Mouse (Mus musculus) neural tube, embryonic 11.5 days (tissue): ENCODE measurements around the gene Kif3b. TPM values are rescaled to one million over a fixed set of nuclear protein-coding genes. Genes with fewer than 3 reads are reported as not detected.

Experiments
- ATAC-seq: fragments of 200-750 bp; cut with Nextera tagmentation; 2 replicates; pipeline ENCODE4 v1.8.0; 2017; ENCODE audit warnings: moderate number of reproducible peaks, mild to moderate bottlenecking, moderate TSS enrichment, moderate library complexity; ENCODE audit not compliant: insufficient read depth, low FRiP score, low TSS enrichment
- DNase-seq: peaks from one replicate; pipeline ENCODE4 v3.0.0-alpha.2; 2015; ENCODE audit warnings: low spot score
- H3K27ac ChIP-seq: fragments of 300-500 bp; sonication (generic); 2 replicates; pipeline ENCODE4 v1.5.1; 2014; ENCODE audit warnings: low read depth, mild to moderate bottlenecking, low read length
- H3K27me3 ChIP-seq: fragments of 300-500 bp; sonication (generic); 2 replicates; pipeline ENCODE4 v1.6.1; 2014; ENCODE audit warnings: mild to moderate bottlenecking, low read length, mixed read lengths; ENCODE audit not compliant: control insufficient read depth, insufficient read depth
- H3K36me3 ChIP-seq: fragments of 300-500 bp; sonication (generic); 2 replicates; pipeline ENCODE4 v1.6.1; 2014; ENCODE audit warnings: mild to moderate bottlenecking, low read length, moderate library complexity, mixed read lengths; ENCODE audit not compliant: control insufficient read depth, insufficient read depth
- H3K4me1 ChIP-seq: fragments of 300-500 bp; sonication (generic); 2 replicates; pipeline ENCODE4 v1.6.1; 2014; ENCODE audit warnings: low read length, mixed read lengths; ENCODE audit not compliant: control insufficient read depth, insufficient read depth
- H3K4me2 ChIP-seq: fragments of 300-500 bp; sonication (generic); 2 replicates; pipeline ENCODE4 v1.6.1; 2014; ENCODE audit warnings: low read depth, mild to moderate bottlenecking, moderate library complexity
- H3K4me3 ChIP-seq: fragments of 300-500 bp; sonication (generic); 2 replicates; pipeline ENCODE4 v1.5.1; 2014; ENCODE audit warnings: low read depth, low read length
- H3K9ac ChIP-seq: fragments of 300-500 bp; sonication (generic); 2 replicates; pipeline ENCODE4 v1.6.1; 2014; ENCODE audit warnings: mild to moderate bottlenecking, low read length
- H3K9me3 ChIP-seq: fragments of 300-500 bp; sonication (generic); 2 replicates; pipeline ENCODE4 v1.6.1; 2016; ENCODE audit warnings: low read length; ENCODE audit not compliant: control insufficient read depth
- WGBS: fragments of 180-500 bp; shearing (Covaris S2); extraction: QIAGEN DNeasy Blood & Tissue Kit; methylation state at CpG from one replicate; pipeline ENCODE4 v1.1.7; 2014; 5-methylcytosine and 5-hydroxymethylcytosine counted together
- polyA plus RNA-seq: library from polyadenylated mRNA; unstranded; fragments of >200 nt; fragmentation: Nextera tagmentation; extraction: Ambion mirVana; gene quantifications from 2 replicates; pipeline ENCODE4 v1.2.1, GENCODE M21; 2014

Gene Kif3b
- polyA plus RNA-seq, 1 experiment from 2014 or later: 8.6 TPM

- H3K9me3 ChIP-seq: no peaks in the 10 kb centered on the region
- H3K4me1 ChIP-seq: no peaks in the 10 kb centered on the region
- H3K27ac ChIP-seq: no peak overlapping the region
- 65% methylated on average over 8 of the region's 8 CpGs for WGBS
- DNase-seq (no peak), ATAC-seq (no peak)
- H3K4me3 ChIP-seq: no peak overlapping the region
- no peaks in the 10 kb centered on the region for H3K27me3 ChIP-seq
- no peaks in the 10 kb centered on the region; the same call in 1 of the 2 replicates for H3K36me3 ChIP-seq
- no peak overlapping the region for H3K9ac ChIP-seq
- H3K4me2 ChIP-seq: no peak overlapping the region
Observed at GRCm38 (mm10) chr2:153309106-153309505, 17.9 kb downstream of the Kif3b start.

- H3K36me3 ChIP-seq: no peaks in the 10 kb centered on the region; the same call in 1 of the 2 replicates
- no peak overlapping the region for H3K4me3 ChIP-seq
- H3K27me3 ChIP-seq: no peaks in the 10 kb centered on the region
- H3K4me2 ChIP-seq: no peak overlapping the region
- no peak overlapping the region for H3K9ac ChIP-seq
- ATAC-seq (no peak), DNase-seq (no peak)
- 89% methylated on average over 6 of the region's 6 CpGs for WGBS
- H3K4me1 ChIP-seq: no peaks in the 10 kb centered on the region
- no peak overlapping the region for H3K27ac ChIP-seq
- no peaks in the 10 kb centered on the region for H3K9me3 ChIP-seq
Observed at GRCm38 (mm10) chr2:153310228-153310627, 19.0 kb downstream of the Kif3b start.

GRCm38 (mm10) chr2:153312884-153313283 is 21.7 kb downstream of the Kif3b start:
- Histone ChIP-seq H3K4me3 (no peak overlapping the region), H3K4me1 (no peaks in the 10 kb centered on the region), H3K27ac (no peak overlapping the region), H3K36me3 (peaks cover 3% of the 10 kb centered on the region), H3K27me3 (no peaks in the 10 kb centered on the region), H3K9me3 (no peaks in the 10 kb centered on the region), H3K9ac (no peak overlapping the region), H3K4me2 (no peak overlapping the region)
- DNase-seq: no peak
- 89% methylated on average over 9 of the region's 9 CpGs for WGBS
- no peak for ATAC-seq

- H3K27me3 ChIP-seq: no peaks in the 10 kb centered on the region
- no peak overlapping the region for H3K4me3 ChIP-seq
- no peak overlapping the region for H3K27ac ChIP-seq
- H3K9me3 ChIP-seq: no peaks in the 10 kb centered on the region
- H3K4me2 ChIP-seq: no peak overlapping the region
- DNase-seq (no peak), ATAC-seq (no peak)
- peaks cover 7% of the 10 kb centered on the region for H3K36me3 ChIP-seq
- no peak overlapping the region for H3K9ac ChIP-seq
- 98% methylated on average over 4 of the region's 4 CpGs for WGBS
- no peaks in the 10 kb centered on the region for H3K4me1 ChIP-seq
Observed at GRCm38 (mm10) chr2:153318408-153318807, 27.2 kb downstream of the Kif3b start.

- Histone ChIP-seq H3K4me2 (no peak overlapping the region), H3K4me1 (no peaks in the 10 kb centered on the region), H3K9ac (no peak overlapping the region), H3K4me3 (no peak overlapping the region), H3K36me3 (peaks cover 7% of the 10 kb centered on the region), H3K27ac (no peak overlapping the region), H3K27me3 (no peaks in the 10 kb centered on the region), H3K9me3 (no peaks in the 10 kb centered on the region)
- DNase-seq (no peak), ATAC-seq (no peak)
- 79% methylated on average over 8 of the region's 8 CpGs for WGBS
Observed at GRCm38 (mm10) chr2:153319036-153319643, 27.9 kb downstream of the Kif3b start.

GRCm38 (mm10) chr2:153325706-153326376 is 34.6 kb downstream of the Kif3b start:
- 82% methylated on average over 9 of the region's 9 CpGs for WGBS
- H3K36me3 ChIP-seq: no peaks in the 10 kb centered on the region

GRCm38 (mm10) chr2:153332271-153332670 is 41.1 kb downstream of the Kif3b start:
- H3K27ac ChIP-seq: no peak overlapping the region
- DNase-seq: no peak
- no peak overlapping the region for H3K4me2 ChIP-seq
- no peaks in the 10 kb centered on the region for H3K36me3 ChIP-seq
- H3K27me3 ChIP-seq: no peaks in the 10 kb centered on the region
- no peak overlapping the region for H3K4me3 ChIP-seq
- WGBS: 94% methylated on average over 5 of the region's 5 CpGs
- no peak for ATAC-seq
- H3K9me3 ChIP-seq: no peaks in the 10 kb centered on the region
- H3K9ac ChIP-seq: no peak overlapping the region
- H3K4me1 ChIP-seq: no peaks in the 10 kb centered on the region

More at GRCm38 (mm10) chr2:153325706-153326376, 34.6 kb downstream of the Kif3b start:
- no peak overlapping the region for H3K27ac ChIP-seq
- H3K4me2 ChIP-seq: no peak overlapping the region
- no peaks in the 10 kb centered on the region for H3K27me3 ChIP-seq
- H3K9ac ChIP-seq: no peak overlapping the region
- no peak for DNase-seq
- ATAC-seq: no peak
- no peaks in the 10 kb centered on the region for H3K4me1 ChIP-seq
- H3K4me3 ChIP-seq: no peak overlapping the region
- H3K9me3 ChIP-seq: no peaks in the 10 kb centered on the region

- no peaks in the 10 kb centered on the region for H3K27me3 ChIP-seq
- H3K4me1 ChIP-seq: no peaks in the 10 kb centered on the region
- H3K27ac ChIP-seq: no peak overlapping the region
- H3K9ac ChIP-seq: no peak overlapping the region
- WGBS: 91% methylated on average over 3 of the region's 3 CpGs
- no peaks in the 10 kb centered on the region for H3K36me3 ChIP-seq
- H3K9me3 ChIP-seq: no peaks in the 10 kb centered on the region
- no peak overlapping the region for H3K4me3 ChIP-seq
- H3K4me2 ChIP-seq: no peak overlapping the region
- no peak for ATAC-seq
- DNase-seq: no peak
Observed at GRCm38 (mm10) chr2:153332981-153333380, 41.8 kb downstream of the Kif3b start.

GRCm38 (mm10) chr2:153333822-153334232 is 42.6 kb downstream of the Kif3b start:
- no peak for ATAC-seq

More at GRCm38 (mm10) chr2:153333822-153334232, 42.6 kb downstream of the Kif3b start:
- H3K36me3 ChIP-seq: no peaks in the 10 kb centered on the region
- H3K27ac ChIP-seq: no peak overlapping the region
- H3K9ac ChIP-seq: no peak overlapping the region
- no peaks in the 10 kb centered on the region for H3K27me3 ChIP-seq
- H3K4me2 ChIP-seq: no peak overlapping the region
- DNase-seq: no peak
- no peak overlapping the region for H3K4me3 ChIP-seq
- H3K4me1 ChIP-seq: no peaks in the 10 kb centered on the region
- WGBS: 87% methylated on average over 6 of the region's 6 CpGs
- no peaks in the 10 kb centered on the region for H3K9me3 ChIP-seq
